Mouse (Mus musculus) left cerebral cortex, postnatal 10 days (tissue): ENCODE data around the gene Mroh7. TPM values are rescaled to one million over a fixed set of nuclear protein-coding genes. Genes with fewer than 3 reads are reported as not detected.

Experiments
- DNase-seq, 2 experiments: peaks; one replicate each; pipeline ENCODE4 v3.0.0; 2021 to 2022; ENCODE audit warnings: low spot score in 2 of 2, mixed read lengths in 1 of 2; ENCODE audit errors: extremely low spot score in 1 of 2
- intact Hi-C: fragments of 180-260 bp; cut with DNase I; formaldehyde crosslinking; loops from one replicate; pipeline ENCODE4 v1.15.1; 2025
- total RNA-seq, 2 experiments: library from RNA; stranded (reverse); gene quantifications; 2 replicates each; pipeline ENCODE4 v1.2.3; 2021

Mroh7 gene
- total RNA-seq, 2 experiments from 2014 or later, result 1.7 to 2.7 TPM

DNA sequence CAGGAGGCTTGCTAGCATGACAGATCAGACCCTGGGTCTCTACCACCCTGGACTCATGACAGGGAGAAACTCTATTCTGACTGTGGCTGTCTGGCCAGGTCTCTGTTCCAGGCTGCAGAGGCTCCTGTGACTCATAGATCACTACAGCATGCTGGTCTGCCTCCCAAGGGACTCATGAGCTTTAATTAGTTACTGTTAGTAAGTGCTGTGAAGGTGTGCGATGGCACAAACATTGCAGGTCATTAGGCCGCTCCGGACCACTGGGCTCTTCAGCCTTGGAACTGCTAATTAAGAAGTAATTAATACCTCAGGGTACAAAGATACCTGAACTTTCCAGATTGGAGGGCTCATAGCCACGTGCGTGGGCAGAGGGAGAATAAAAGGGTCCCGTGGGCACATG is 83.6 kb downstream of the Mroh7 start:
- DNase-seq, result no peak
- intact Hi-C loops, result no loop called here

DNA sequence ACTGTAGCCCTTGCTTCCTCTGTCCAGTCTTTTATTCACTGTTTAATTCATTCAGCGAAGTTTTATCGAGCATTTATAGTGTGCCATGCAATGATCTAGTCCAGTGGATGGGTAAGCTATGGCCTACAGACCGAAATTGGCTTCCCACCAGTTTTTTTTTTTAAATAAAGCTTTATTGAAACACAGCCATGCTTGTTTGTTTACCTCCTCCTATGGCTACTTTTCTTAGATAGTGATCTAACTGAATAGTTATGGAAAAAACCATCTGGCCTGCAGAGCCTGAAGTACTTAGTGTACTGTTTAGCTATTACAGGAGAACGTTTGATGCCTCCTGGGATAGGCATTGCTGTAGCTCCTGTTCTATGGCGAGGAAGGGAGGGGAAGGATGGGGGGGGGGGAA is 84.9 kb downstream of the Mroh7 start:
- no peak for DNase-seq
- intact Hi-C loops, result no loop called here

DNA sequence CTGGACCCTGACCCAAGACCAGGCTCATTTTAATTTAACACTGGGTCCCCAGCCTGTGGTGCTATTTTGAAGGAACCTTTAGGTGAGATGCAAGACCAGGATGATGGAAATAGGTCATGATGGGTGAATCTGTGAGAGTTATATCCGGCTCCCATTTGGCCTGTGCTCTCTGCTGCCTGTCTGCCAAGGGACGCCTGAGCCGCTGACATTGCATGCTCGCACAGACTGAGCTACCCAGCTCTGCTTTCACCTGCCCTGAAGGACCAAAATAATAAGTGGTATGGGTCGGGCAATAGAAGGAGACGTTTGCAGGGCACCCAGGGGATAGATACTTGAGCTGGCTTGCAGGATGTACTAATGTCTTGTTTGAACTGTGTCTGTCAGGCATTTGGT is 86.5 kb downstream of the Mroh7 start:
- no peak for DNase-seq
- intact Hi-C loops, result no loop called here

DNA sequence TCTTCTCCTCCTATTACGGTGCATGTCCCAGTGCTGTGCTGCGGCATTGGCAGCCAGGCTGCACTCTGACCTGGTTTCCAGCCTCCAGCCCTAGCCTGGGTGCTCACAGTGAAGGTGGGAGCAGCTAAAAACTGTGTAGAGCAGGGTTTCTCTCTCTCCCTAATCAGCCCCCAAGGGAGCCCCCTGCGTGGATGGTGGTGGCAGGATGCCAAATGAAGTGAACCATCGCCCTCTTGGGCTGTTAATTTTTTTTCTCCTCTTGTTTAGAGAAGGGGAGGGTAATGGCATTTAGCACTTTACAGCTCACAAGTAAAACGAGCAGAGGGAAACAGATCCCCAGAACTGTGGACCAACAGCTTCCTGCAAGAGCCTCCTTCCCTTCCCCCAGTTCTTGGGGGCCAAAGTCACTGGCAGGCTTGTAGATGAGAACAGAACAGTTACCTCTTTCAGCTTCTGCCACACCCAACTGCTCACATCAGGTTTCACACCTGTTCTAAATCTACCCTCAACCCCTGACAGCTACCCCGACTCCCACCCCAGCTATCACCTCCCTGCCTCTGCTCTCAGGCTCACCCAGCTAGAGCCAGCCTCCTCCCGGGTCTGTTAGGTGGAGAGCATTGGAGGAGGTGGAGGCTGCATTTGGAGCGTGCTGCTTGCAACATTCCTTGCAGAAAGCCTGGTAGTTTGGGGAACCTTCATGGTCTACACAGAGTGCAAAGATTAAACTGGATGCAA is 87.1 kb downstream of the Mroh7 start:
- intact Hi-C loops, result no loop called here
- DNase-seq, result no peak

DNA sequence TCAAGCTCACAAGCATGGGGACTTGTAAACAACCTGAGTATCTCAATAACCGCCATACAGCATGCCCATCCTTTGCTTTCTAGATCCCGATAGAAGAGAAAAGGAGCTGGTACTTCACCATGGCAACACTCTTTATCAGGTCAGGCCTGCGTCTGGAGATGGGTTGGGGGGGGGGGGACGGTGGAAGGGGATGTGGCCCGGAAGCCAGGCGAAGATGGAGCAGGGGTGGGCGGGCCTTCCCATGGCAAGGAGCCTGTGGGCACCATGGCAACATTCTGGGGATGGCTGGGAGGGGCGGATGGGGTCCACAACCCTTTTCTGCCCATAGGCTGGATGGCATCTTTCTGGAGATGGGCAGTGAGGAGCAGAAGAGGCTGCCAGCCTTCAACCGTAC is 96.6 kb downstream of the Mroh7 start:
- intact Hi-C loops, result loop anchor here (5.0 kb wide), 2 partner anchors 43 to 73 kb away; partner anchors contain the start of gene Ttc4
- peak in 1 of 2 experiments; percentile 66 for DNase-seq

DNA sequence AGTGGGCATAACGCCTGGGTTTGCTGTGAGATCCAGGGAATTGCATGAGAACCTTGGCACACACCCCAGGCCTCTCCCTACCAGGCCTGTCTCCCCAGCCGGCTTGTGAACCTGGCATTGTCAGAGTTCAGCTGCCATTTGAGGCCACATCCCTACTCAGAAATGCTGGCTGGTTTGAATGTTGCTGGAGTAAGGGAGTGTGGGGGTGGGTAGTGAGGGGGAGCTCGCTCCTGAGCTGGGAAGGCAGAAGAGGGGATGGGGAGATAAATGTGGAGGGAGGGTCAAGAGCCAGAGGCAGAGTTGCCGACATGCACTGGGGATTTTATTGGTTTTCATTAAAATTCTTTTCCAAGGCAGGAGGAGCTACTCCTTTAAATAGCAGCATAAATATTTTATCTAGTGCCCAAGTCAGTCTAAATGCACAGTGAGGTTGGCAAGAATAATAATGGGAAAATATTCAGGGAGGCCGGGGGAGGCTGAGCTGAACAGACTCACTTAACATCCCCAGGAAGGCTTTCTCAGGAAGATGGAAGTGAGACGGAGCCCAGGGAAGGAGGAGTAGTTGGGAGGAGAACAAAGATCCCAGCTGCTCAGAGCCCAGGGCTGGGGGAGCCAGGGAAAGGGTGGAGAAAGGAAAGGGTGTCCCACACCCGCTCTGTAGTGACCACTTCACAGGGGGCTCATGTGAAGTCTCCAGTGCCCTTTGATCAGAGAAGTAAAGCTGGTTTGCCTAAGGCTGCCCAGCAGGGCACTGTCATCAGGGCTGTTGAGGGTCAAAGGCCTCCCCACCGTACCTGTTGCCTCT is 97.2 kb downstream of the Mroh7 start:
- intact Hi-C loops, result loop anchor here (5.0 kb wide), 2 partner anchors 44 to 74 kb away; partner anchors contain the start of gene Ttc4
- DNase-seq, result no peak

DNA sequence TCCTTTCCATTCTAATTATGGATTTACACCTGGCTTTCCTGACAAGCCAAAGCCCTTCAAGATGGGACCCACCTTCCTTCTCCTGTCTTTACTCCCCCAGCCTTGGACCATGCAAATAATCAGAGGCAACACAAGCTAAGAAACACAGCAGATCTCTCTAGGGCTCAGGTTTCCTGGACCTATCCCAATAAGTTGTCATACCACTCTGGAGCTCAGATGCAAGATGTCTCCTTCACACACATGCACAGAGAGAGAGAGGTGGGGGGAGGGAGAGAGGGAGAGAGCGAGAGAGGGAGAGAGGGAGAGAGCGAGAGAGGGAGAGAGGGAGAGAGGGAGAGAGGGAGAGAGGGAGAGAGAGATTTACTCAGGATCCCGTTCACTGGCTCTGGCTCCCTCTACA is 98.4 kb downstream of the Mroh7 start:
- intact Hi-C loops, result loop anchor here (5.0 kb wide), 2 partner anchors 45 to 75 kb away; partner anchors contain the start of gene Ttc4
- no peak for DNase-seq

Other genes with a start within 250 kb of the Mroh7 start
- not detected for gene Bsnd, start 238.6 kb downstream of the Mroh7 start, total RNA-seq
- gene Dhcr24, start 169.9 kb downstream of the Mroh7 start, total RNA-seq, result 100 to 1,000 TPM; 133 to 143 TPM
- gene Lexm, start 113.7 kb downstream of the Mroh7 start, total RNA-seq, result under 1 TPM in 1 of 2 experiments, not detected in 1; 0.21 TPM
- gene Ttc22, start 108.5 kb downstream of the Mroh7 start, total RNA-seq, result 1 to 10 TPM; 1.7 to 2.1 TPM
- gene Pars2, start 79.9 kb downstream of the Mroh7 start, total RNA-seq, result 1 to 10 TPM; 6.4 to 8.2 TPM
- gene Ttc4, start 52.0 kb downstream of the Mroh7 start, total RNA-seq, result 10 to 100 TPM; 44.8 to 45.4 TPM
- gene Fam151a, start 3.0 kb upstream of the Mroh7 start, total RNA-seq, result not detected
- 10 to 100 TPM; 12.2 to 22.1 TPM for gene Acot11, start 74.1 kb upstream of the Mroh7 start, total RNA-seq
- gene Ssbp3, start 179.8 kb upstream of the Mroh7 start, total RNA-seq, result 100 to 1,000 TPM; 114 to 119 TPM